16 mouse cellular contexts compared by ENCODE assay signal in genomic region chr14:56899656-56900055, GRCm38 (mm10).
"Had no signal": no experiment of that assay in that cellular context is flagged by ENCODE, and none has a peak within 500 bp of the region (broad histone marks: within the 10 kb centered on the region; RNA-seq: fewer than 3 reads in every experiment).

No protein-coding gene starts in this region.

- H3K4me3 ChIP-seq: kidney, embryonic 15.5 days; liver, embryonic 13.5 days; megakaryocyte, embryonic 14.5 days; midbrain, embryonic 12.5 days; midbrain, embryonic 15.5 days; neural tube, embryonic 12.5 days; neural tube, embryonic 15.5 days had no signal

- ATAC-seq: midbrain, embryonic 15.5 days had no signal

- H3K9me3 ChIP-seq: kidney, embryonic 15.5 days; liver, embryonic 13.5 days; megakaryocyte, embryonic 14.5 days; midbrain, embryonic 12.5 days; midbrain, embryonic 15.5 days; neural tube, embryonic 12.5 days; neural tube, embryonic 15.5 days had no signal

- H3K27me3 ChIP-seq: kidney, embryonic 15.5 days; liver, embryonic 13.5 days; megakaryocyte, embryonic 14.5 days; midbrain, embryonic 12.5 days; midbrain, embryonic 15.5 days; neural tube, embryonic 12.5 days; neural tube, embryonic 15.5 days had no signal

- DNase-seq: kidney, adult 11 months; kidney, adult 8-10 months; kidney, postnatal 10 days; kidney, postnatal 36 days; layer of hippocampus, adult 9-11 months; liver, embryonic 13.5 days; lung, adult 2 months; thymus, adult 18-20 months; thymus, postnatal 14 days; thymus, postnatal 4 days had no signal

- H3K27ac ChIP-seq: kidney, embryonic 15.5 days; liver, embryonic 13.5 days; midbrain, embryonic 12.5 days; midbrain, embryonic 15.5 days; neural tube, embryonic 12.5 days; neural tube, embryonic 15.5 days had no signal

- H3K4me1 ChIP-seq: kidney, embryonic 15.5 days; liver, embryonic 13.5 days; midbrain, embryonic 12.5 days; neural tube, embryonic 12.5 days had no signal

- H3K9ac ChIP-seq: kidney, embryonic 15.5 days; liver, embryonic 13.5 days; midbrain, embryonic 12.5 days; midbrain, embryonic 15.5 days; neural tube, embryonic 12.5 days; neural tube, embryonic 15.5 days had no signal
